Mouse (Mus musculus) c-Kit-positive CD71-positive TER-119-positive erythroid progenitor cells, embryonic 14.5 days (primary cell): ENCODE results near the gene Arhgap24.

ENCODE experiments used
- DNase-seq: peaks from one replicate; pipeline ENCODE4 v3.0.0-alpha.2; 2013; ENCODE audit warnings: low spot score

The Arhgap24 gene

DNA sequence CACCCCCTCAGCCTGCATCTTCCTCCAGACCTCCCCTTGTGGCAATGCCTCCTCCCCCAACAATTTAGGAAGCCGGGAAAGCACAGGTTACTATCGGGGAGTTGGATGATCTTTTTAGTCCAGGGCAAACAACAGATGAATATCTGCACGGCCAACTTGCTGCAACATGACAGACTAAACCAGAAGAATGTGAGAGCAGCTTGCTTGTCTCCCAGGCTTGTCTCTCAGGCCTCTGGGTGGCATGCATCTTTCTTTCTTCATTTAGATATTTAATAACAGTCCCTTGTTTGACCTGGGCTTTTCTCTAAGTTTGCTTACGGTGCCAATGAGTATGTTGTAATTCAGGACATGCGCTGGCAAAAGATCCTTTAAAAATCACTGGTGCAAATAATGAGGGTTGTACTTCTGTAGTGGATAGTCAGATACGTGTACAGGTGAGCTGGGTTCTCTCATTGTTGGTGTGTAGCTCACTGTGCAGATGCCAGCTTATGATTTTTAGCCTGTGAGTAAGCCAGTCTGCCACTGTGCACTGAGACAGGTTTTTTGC lies 101.7 kb downstream of the Arhgap24 start:
- DNase-seq = no peak

DNA sequence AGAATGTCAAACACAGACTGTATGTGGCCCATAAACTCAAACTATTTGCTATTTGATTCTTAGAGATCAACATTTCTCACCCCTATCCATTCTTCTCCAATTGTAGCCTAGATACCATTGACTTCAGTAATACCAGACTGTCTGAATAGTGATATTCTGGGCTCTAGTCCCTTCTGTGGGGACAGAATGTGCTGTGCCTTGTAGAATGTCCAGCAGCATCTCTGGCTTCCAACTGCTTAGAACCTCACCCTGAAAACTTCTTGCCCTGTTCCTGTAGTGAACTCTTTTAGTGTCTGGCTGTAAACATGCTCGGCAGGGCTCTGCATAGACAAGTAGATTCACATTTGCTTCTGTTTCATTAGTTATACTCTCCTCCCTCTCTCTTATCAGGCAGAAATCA lies 110.2 kb downstream of the Arhgap24 start:
- no peak for DNase-seq

DNA sequence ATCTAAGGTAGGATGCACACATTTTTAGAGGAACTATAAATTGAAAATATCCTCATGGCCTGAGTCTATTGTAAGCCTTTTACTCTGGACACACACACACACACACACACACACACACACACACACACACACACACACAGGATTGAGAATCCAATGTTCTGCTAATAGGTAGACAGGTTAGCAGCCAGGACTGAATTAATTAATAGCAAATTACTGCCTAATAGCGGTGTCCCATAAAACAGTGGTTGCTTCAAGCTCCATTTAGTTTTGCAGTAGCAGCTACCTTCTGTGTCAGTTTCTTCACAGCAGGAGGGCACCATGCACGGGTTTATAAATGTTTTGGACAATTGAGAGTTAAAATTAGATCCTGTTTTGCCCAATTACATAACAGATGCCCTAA lies 111.9 kb downstream of the Arhgap24 start:
- no peak for DNase-seq

DNA sequence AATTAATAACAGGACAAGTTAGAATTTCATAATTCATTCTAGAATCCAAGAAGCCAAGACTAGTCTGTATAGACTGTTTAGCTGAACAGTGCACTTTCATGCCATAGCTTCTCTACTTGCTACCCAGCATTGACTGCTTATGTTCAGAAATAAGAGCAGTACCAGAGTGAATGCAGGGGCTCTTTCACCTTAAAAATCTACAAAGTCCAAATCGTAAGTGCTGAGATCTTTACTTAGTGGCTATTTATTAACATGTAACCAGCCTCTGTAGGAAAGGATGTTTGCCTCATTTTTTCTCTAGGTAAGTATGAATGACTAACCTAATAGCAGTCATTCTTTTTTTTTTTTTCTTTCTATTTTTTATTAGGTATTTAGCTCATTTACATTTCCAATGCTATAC lies 117.9 kb downstream of the Arhgap24 start:
- DNase-seq = no peak

DNA sequence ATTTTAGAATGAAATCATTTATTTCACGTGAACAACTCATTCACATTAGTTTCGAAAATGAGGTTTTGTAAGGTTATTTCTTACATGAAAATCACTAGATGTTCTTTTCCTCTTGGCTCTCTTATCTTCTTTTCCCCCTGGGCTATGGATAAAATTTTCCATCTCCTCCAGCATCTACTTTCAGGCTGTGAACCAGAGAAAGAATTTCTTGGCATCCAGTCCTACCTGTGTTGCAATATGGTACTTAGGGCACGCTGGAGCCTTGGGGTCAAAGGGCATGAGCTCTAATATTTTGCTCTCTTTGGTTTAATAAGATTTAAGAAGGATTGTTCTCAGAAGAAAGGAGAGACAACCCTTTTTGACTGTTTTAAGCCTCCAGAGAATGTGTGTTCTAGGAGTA lies 132.4 kb downstream of the Arhgap24 start:
- DNase-seq = no peak

DNA sequence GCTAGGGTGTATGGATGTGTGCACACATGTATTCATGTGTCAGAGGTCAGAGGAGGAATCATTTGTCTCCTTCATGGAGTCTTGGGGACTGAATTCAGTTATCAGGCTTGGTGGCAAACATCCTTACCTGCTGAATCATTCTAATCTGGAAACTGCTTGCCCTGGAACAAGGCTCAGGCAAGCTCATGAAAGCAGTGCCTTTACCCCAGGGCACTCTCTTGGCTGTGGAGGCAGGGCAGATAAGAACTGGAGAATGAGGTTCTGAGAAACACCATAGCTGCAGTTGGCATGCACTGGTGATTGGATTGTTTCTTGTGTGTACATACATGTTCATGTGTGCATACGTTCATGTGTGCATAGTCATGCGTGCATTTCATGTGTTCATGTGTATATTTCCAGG lies 132.9 kb downstream of the Arhgap24 start:
- DNase-seq = no peak

DNA sequence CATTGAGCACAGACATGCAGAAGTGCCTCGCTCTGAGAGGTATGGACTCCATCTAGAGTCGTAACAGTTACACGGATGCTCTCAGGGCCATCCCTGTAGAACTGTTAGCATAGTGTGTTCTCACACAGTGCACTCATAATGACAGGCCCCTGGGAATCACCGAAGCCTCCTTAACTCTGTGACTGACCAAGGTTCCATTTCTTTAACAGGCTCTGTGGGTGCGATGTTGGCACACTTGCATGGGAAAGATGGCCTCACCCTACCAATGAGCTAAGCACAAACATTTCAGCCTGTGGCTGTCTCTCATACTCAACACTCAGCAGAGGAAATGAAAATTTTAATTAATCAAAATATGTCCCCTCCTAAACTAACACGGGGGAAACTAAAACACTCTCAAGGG lies 134.1 kb downstream of the Arhgap24 start:
- no peak for DNase-seq

DNA sequence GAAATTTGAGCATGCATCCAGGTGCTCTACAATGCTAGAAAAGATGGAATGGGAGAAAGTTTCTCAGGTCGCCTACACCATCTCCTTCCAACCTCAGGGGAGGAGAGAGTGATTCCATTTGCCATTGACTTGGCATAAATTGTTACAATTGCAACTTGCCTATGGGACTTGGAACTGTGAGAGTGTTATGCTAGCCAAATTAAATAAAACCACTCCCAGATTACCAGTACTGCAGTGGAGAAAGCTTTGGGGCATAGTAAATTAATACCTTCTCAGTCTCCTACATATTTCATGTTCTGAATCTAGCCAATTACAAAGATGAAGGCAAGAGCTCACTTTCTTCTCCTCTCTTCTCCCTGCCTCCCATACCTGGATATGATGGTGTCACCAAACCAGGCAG lies 139.8 kb downstream of the Arhgap24 start:
- DNase-seq = no peak

DNA sequence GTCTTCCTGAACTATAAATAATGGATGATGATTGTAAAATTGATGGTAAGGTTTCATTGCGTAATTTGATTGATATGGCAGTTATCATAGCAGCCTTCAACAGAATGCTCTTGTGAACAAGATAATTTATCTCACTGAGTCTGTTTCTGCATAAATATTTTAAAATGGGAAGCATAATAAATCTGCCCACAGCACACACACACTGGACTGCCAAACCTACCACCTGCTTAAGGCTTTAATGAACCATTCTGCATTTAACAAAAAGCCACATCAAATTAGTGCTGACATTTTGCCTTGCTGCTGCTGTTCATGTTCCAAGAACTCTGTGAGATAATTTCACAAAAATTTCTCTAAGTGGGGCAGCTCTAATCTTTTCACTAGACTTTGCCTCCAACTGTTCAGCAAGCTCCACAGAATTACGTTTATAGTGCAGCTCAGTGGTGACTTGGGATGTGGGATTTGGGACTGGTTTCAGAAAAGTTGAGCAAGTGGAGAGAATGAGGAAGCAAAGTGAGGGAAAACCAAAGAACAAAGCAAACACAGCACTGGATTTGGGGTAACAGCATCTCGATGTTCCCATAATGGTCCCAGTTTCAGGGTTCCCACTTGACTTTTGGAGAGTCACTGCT lies 142.7 kb downstream of the Arhgap24 start:
- no peak for DNase-seq

DNA sequence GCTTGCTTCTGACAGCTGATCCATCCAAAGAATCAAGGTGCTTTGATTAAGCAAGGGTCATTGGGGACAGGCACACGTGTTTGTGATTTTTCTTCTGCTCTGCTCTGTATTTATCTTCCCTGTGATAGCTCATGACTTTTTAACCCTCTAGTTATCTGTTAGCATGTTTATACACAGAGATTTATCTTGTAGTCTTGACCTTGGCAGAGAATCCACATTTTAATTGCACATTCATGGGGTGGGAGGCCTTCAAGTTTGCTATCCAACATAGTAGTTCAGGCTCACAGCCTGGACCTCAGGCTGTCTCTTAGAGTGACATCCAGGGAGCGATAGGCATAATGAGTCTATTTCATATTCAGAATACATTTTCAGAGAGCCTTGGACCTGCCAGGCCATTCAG lies 145.5 kb downstream of the Arhgap24 start:
- no peak for DNase-seq

DNA sequence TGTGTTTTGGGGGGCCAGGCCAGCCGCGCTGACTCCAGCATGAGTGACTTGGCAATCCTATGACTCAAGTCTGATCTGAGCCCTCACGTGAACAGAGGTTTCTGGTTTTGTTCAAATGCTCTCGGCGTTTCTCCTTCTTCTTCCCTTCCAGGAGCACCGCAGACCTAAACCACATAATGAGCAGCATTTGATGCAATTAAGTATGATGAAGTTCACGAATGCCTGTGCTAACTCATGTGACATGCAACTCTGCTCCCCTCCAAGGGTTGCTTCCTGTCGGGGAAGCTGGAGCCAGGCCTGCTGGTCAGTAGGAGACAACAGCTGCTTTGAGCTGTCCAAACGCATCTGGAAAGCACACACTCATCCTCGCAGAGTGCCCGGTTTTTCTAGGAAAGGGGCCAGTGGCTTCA lies 148.2 kb downstream of the Arhgap24 start:
- DNase-seq = no peak

DNA sequence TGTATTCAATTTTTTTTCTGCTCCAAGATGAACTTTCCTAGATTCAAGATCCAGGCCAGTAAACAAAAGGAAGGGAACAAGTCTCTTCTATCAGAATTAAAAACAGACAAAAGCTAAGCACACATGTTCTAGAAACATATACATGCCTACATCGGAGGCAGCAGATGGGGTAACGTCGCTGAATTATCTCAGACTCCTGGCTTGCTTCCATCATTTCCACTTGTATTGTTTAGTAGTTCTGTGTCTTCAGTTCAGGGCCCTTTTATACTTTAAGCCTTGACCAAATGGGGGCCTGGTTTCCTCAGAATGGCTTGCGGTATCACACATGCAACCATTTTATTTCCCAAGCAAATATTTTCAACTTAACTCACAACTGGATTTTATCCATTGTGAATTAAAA lies 154.4 kb downstream of the Arhgap24 start:
- no peak for DNase-seq

DNA sequence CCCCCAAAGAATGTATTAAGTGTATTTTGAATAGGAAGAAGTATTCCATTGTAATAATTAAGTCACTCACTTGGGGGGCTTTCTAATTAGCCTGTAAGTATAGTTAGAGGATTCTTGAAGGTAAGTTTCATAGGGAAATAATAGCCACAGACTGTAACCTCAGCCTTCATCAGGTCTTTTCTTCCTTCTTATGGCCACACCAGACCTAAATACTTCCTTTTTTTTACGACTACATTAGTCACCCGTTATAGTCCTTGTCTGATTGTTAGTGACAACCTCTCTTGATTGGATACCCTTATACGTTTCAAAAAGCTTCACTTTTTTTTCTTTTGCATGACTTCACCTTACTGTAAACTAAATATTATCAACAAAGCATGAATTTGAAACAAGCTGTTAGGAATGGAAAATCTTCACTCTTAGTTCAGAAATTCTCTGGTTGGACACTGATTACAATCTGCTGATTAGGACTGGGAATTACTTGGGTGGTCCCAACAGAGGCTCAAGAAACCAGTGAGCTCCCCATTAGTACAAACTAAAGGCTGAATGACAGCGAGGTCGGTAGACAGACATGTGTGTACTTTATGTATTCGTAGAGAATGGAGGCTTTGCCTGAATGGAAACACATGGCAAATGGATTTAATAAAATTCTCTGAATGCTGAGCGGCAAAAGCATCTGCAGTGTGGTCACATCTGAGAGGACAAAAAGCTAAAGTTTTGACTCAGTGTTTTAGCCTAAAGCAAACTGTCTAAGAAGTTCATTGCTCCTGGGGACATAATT lies 158.8 kb downstream of the Arhgap24 start:
- no peak for DNase-seq

DNA sequence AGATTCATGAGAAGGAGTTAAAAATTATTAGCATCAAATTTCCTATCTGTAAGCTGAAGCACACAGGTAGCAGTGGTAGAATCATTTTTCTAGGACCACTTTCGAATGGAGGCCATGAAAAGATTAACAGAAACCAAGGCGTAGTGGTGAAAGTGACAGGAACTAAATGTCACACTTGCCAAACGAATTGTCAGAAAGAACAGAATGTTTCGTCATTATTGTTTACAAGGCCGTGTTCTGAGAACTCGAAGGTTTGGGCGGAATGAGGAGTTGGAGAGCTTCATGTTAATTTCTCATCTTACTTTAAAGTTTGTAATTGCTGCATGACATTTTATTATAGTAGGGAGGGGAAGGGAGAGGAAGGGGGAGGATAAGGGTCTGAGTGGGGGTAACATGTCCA lies 162.2 kb downstream of the Arhgap24 start:
- DNase-seq = no peak

DNA sequence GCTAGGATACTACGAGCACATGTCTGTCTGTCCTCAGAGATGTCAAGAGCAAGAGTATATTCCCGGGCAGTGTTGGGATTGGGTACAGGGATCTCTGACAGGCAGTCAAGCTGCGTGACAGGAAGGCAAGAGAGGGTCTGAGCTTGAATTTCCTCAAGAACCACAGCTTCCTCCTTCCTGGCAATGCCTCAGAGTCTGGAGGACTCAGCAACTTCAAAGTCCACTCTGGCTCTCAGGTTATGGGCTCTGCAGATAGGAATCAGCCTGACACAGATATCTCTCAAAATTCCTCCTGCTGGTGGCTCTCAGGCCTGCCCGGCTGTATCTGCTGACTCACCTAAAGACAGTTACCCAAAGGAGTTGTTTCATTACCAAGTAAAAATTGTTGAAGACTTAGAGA lies 162.6 kb downstream of the Arhgap24 start:
- no peak for DNase-seq

DNA sequence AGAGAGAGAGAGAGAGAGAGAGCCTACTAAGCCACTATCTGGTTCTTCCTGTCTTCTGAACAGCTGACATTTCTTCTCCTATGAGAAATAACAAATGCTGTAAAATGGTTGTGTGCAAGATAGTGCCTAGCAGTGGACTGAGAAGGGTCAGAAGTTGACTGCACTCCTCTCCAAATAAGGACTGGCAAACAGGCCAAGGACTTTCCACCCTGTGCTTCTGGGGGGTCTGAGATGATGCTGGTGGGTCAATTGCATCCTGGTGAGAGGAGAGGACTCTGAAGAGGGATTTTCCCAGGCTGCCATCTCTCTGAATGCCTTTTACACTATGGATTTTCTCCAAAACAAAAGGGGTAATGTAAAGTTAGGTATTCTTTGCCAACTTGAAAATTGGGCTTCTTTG lies 177.9 kb downstream of the Arhgap24 start:
- DNase-seq = no peak

DNA sequence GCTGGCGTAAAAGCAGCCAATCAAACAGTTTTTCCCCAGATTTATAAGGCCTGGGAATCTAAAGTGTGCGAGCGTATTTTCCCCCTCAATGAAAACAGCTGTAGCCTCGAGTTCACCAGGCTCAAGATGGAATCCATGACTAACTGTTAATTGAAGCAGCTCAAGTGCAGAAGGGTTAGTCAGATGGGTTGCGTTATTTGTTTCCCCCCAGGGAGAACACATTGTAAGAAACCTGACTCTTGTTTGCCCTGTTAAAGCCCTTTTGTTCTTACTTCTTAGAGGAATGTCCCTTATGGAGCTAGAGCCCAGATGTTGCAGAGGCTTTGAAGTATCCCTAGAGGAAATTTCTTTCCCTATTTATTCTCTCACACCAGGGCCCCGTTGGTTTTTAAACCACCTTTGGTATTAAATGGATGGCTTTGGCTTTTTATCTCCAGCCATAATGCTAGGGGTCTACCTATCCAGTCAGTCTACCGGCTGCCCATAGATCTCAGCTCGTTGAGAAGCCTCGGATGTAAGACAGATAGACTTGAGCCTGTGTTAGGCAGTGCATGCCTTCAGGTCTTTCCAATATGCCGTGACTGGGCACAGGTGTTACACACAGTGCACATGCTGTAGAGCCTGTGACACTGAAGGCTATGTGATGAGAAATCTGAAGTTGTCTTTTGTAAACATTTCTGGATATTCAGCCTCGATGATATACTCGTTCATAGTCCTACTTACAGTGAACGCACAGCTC lies 184.0 kb downstream of the Arhgap24 start:
- no peak for DNase-seq

DNA sequence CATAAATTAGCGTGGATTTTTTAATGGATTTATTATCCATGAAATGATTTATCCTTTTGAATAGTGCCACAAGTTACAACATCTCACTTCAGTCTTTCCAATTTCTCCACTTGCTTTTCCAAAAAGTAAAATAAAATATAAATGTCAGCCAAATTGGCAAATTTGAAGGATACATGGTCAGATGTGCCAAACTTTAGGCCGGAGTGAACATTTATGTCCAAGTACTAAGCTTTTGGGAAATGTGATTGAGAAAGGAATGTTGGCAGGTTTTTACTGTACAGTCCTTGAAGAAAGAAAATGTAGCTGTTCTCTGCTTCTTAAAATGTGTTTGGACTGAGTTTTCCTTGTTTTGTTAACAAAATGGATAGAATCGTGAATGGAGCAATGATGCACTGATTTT lies 185.7 kb downstream of the Arhgap24 start:
- DNase-seq = no peak

DNA sequence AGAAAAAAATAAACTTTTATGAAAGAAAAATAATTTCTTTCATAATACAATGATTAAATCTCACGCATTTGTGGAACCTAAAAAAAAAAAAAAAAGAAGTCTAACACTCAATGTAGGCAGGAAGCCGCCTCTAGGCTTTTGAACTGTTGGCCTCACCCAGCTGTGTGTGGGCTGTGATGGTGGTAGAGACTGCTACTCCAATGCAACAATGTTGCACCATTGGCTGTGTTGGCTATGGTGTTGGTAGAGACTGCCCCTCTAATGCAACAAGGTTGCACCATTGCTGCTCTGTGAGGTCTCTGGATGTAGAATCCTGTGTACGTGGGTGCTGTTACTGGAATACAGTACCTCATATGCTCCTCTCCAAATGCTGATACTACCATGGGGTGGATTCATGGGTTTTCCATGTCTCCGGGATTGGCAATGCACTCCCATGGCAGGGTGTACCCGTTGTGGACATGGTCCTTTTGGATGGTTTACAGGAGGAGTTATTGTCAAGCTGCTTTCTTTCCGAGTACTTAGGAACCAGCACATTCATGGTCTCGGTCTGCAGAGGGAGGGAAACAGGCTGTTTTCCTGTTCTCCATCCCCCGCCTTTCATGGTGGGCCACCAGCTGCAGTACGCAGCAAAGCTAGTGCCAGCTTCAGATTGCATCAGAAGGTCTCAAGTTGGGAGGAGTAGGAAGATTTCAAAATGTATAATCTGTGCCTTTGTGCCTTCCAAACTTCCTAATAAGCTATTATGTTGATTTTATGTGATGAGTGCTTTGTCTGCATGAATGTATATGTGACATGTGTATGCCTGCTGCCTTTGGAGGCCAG lies 186.8 kb downstream of the Arhgap24 start:
- no peak for DNase-seq

DNA sequence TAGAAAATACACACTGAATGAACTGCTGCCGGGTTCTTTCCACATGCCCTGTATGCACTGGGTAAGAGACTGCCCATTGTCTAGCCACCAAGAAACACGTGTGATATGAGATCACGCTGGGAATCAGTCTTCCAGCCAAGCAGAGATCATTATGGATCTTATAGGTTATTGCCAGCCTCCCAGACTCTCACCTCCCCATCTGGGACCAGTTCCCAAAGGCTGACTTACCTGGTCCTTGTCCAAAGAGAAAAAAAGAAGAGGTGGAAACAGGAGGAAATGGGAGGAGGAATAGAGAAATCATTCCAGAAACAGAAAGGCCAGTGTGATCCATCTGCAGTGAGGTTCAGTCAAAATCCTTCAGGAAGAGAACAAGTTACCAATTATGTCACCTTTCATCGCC lies 189.0 kb downstream of the Arhgap24 start:
- no peak for DNase-seq

DNA sequence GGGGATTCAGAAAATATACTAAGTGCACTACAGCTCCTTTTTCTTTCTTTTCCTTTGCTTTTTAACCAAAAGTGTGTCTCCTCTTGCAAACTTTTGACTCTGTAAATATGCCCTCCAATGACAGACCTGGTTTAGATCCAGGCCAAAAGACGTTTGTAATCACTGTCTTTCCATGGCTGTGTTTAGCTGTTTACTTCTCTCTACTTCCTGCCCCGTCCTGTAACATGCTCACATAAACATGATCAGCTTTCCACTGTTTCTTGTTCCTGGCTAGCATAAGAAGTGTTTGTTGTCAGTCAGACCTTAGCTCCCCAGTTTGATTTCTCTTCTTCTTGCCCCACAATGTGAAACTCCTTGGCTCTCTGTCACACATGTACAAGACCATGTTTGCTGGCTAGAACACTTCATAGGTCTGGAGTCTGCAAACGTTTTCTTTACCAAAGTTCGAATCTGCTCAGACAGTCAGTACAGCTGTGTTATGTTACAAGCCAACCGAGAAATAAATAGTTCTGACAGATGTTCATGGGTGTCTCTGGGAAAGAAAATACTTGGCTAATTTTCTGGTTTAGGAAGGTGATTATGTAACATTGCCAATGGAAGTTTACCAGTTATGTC lies 189.6 kb downstream of the Arhgap24 start:
- no peak for DNase-seq

DNA sequence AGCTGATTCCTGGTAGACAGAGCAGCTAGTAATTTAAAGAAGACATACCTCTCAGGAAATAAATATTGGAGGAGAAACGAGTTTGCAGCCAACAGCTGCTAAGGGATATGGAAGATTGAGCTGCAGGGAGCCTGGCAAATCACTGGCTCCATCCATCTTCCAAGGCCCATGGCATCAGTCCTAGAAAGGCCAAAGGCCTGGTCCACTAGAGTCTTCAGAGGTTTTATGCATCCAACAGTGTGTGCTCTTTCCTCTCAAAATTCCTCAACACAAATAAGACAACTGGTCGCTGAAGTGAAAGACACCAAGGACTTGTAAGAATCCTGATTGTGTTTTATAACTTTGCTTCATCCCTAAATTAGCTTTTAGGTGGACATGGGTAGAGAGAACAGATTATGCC lies 194.1 kb downstream of the Arhgap24 start:
- DNase-seq = no peak
